Mouse (Mus musculus) adrenal gland, adult 8-10 months (tissue): ENCODE measurements around the gene Rnf115. TPM values are rescaled to one million over a fixed set of nuclear protein-coding genes. Genes with fewer than 3 reads are reported as not detected.
"Not testable (repeated sequence)": the region's sequence is repeated elsewhere in the genome, so short reads cannot be mapped to it uniquely, and the experiment has no call there.

Experiments used
- DNase-seq: peaks from one replicate; pipeline ENCODE4 v3.0.0; 2022
- total RNA-seq, 4 experiments: library from RNA; stranded (reverse); gene quantifications; 2 replicates each; pipeline ENCODE4 v1.2.4; 2022

Gene Rnf115
- total RNA-seq, 4 experiments from 2014 or later, result 34.0 to 45.9 (median 39.5) TPM

GRCm38 (mm10) chr3:96708684-96709064 is 18.8 kb upstream of the Rnf115 start:
- no peak for DNase-seq

GRCm38 (mm10) chr3:96714286-96714685 is 13.2 kb upstream of the Rnf115 start:
- no peak for DNase-seq

- no peak for DNase-seq
Measured at GRCm38 (mm10) chr3:96715854-96716253, 11.6 kb upstream of the Rnf115 start.

- no peak for DNase-seq
Measured at GRCm38 (mm10) chr3:96719173-96719572, 8.3 kb upstream of the Rnf115 start.

GRCm38 (mm10) chr3:96727828-96728633 is 567 bp downstream of the Rnf115 start:
- DNase-seq, result no peak

GRCm38 (mm10) chr3:96728634-96729402 is 1.4 kb downstream of the Rnf115 start:
- no peak for DNase-seq

- DNase-seq, result no peak
Measured at GRCm38 (mm10) chr3:96729403-96729784, 1.9 kb downstream of the Rnf115 start.

GRCm38 (mm10) chr3:96730785-96731184 is 3.3 kb downstream of the Rnf115 start:
- no peak for DNase-seq

- no peak for DNase-seq
Measured at GRCm38 (mm10) chr3:96733984-96734383, 6.5 kb downstream of the Rnf115 start.

GRCm38 (mm10) chr3:96735200-96735599 is 7.7 kb downstream of the Rnf115 start:
- no peak for DNase-seq

- DNase-seq, result no peak
Measured at GRCm38 (mm10) chr3:96737013-96737740, 9.7 kb downstream of the Rnf115 start.

GRCm38 (mm10) chr3:96737995-96738394 is 10.5 kb downstream of the Rnf115 start:
- DNase-seq, result no peak

GRCm38 (mm10) chr3:96740279-96740678 is 12.8 kb downstream of the Rnf115 start:
- not testable (repeated sequence) for DNase-seq

- DNase-seq, result no peak
Measured at GRCm38 (mm10) chr3:96744348-96744747, 16.9 kb downstream of the Rnf115 start.

- no peak for DNase-seq
Measured at GRCm38 (mm10) chr3:96746829-96747228, 19.4 kb downstream of the Rnf115 start.

- no peak for DNase-seq
Measured at GRCm38 (mm10) chr3:96755935-96756334, 28.5 kb downstream of the Rnf115 start.

GRCm38 (mm10) chr3:96757691-96758090 is 30.2 kb downstream of the Rnf115 start:
- no peak for DNase-seq

- DNase-seq, result no peak
Measured at GRCm38 (mm10) chr3:96759695-96760094, 32.2 kb downstream of the Rnf115 start.

GRCm38 (mm10) chr3:96764528-96764927 is 37.1 kb downstream of the Rnf115 start:
- DNase-seq, result no peak

- no peak for DNase-seq
Measured at GRCm38 (mm10) chr3:96769971-96770370, 42.5 kb downstream of the Rnf115 start.

- DNase-seq, result no peak
Measured at GRCm38 (mm10) chr3:96772949-96773348, 45.5 kb downstream of the Rnf115 start.

GRCm38 (mm10) chr3:96777120-96777519 is 49.7 kb downstream of the Rnf115 start:
- no peak for DNase-seq

- DNase-seq, result no peak
Measured at GRCm38 (mm10) chr3:96782236-96782635, 54.8 kb downstream of the Rnf115 start.
